Mouse (Mus musculus) adrenal gland, postnatal 25 days (tissue): ENCODE measurements around the gene Fam107b. TPM values are rescaled to one million over a fixed set of nuclear protein-coding genes. Genes with fewer than 3 reads are reported as not detected.
A peak's percentile ranks its signal among the peaks of the same experiment; 100 is the strongest.

Source experiments
- DNase-seq: peaks from one replicate; pipeline ENCODE4 v3.0.0; 2021; ENCODE audit warnings: mixed read lengths
- total RNA-seq: library from RNA; stranded (reverse); gene quantifications from 2 replicates; pipeline ENCODE4 v1.2.3, GENCODE M21; 2021

Gene Fam107b
- total RNA-seq, 1 experiment from 2014 or later: 9.5 TPM

GRCm38 (mm10) chr2:3608868-3609854 is 38.9 kb downstream of the Fam107b start:
- no peak for DNase-seq

- DNase-seq: no peak
These were observed 48.2 kb downstream of the Fam107b start for GRCm38 (mm10) chr2:3618446-3618845.

DNA sequence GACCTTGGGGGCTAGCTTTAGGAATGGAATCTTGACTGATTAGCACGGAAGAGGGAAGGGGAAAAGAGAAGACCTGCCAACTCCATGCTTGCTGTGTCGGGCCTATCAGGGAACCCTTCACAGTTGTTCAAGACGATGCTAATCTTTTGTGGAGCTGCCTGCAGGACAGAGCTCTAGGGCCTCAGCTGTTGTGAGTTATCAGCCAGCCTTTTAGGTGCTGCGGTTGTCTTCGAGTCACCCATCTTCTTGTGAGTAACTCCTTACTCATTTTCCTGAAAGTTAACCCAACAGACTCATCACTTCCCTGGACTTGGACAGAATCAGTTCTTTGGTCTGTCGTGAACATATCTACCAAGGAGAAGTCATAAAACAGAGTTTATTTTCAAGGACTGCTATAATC is 51.3 kb downstream of the Fam107b start:
- DNase-seq: no peak

GRCm38 (mm10) chr2:3622158-3622557 is 51.9 kb downstream of the Fam107b start:
- DNase-seq: no peak

DNA sequence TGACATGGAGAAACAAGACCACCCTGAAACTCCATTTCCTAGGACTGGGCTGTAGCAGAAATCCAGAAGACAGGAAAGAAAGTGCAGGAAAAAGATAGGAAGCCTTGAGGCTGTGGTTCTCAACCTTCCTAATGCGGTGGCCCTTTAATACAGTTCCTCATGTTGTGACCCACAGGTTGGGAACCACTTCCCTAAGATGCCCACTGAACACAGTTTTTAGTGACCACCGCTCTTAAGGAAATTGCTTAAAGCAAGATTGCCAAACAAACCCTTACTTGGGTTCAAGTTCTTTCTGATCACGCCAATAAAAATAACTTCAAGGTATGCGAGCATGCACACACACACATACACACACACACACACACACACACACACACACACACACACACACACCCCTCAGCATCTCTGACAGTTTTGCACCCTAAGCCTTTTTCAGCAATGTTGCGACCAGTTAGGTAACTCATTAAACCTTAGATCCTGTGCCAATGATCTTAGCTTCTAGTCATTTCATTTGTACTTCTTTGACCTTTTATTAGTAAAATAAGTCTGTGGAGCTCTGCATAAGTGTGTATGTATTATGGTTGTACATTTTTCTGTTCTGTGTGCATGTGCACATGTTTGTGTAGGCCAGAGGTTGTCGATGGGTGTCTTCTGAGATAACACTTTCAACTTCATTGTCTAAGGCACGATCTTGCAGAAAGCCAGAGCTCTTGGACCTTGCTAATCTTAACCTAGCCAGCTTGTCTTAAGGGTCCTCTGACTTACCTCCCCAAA is 53.1 kb downstream of the Fam107b start:
- no peak for DNase-seq

DNA sequence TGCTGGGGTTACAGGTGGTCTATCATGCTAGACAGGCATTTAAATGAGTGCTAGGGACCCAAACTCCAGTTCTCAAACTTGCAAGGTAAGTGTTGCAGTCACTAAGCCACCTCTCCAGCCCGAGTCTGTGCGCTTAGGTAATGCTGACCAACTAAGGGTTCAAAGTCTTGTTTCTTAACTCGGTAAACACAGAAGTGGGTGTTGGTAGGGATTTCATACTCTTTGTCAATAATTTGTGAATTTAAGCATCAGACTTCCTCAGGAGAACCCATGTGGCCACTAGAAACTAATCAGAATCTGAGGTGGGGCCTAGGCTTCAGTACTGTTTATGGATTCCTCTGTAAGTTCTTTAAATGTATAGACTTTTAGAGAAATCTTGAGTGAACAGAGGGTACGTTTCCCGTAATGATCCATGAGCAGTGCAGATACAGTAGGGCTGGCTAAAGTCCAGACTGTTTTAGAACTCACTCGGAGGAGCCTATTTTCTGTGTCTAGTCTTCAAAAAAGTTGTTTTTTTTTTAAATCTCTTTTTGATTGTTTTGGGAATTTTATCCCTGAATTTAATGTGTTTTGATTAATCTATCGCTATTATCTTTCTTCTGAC is 53.8 kb downstream of the Fam107b start:
- DNase-seq: no peak

DNA sequence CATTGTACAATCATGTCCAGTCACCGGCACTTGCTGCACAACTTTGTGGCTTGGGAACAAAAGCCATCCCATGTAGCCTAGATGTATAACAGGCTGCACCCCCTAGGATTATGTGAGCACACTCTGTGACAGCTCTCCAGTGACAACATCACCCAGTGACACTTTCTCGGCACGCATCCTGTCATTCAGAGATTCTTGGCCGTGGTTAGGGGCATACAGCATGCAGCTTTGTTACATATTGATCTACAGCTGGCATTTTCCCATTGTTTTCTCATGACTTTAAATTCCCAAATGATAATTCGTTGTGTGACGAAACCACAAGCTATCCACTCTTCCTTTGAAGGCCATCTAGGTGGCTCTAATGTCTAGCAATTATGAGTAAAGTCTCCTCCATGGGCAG is 58.8 kb downstream of the Fam107b start:
- no peak for DNase-seq

DNA sequence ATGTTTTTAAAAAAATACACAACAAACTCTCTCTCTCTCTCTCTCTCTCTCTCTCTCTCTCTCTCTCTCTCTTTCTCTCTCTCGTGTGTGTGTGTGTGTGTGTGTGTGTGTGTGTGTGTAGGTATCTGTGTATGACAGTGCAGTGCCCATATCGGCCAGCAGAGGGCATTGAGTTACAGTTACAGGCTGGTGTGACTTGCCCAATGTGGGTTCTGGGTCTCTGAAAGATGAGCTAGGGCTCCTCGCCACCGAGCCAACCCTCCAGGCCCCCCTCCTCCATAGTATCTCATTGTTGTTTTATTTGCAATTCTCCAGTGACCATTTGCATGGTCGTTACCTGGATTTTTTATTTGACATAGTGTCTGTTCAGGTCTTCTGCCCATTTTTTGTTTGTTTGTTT is 59.5 kb downstream of the Fam107b start:
- DNase-seq: peak; percentile 4

DNA sequence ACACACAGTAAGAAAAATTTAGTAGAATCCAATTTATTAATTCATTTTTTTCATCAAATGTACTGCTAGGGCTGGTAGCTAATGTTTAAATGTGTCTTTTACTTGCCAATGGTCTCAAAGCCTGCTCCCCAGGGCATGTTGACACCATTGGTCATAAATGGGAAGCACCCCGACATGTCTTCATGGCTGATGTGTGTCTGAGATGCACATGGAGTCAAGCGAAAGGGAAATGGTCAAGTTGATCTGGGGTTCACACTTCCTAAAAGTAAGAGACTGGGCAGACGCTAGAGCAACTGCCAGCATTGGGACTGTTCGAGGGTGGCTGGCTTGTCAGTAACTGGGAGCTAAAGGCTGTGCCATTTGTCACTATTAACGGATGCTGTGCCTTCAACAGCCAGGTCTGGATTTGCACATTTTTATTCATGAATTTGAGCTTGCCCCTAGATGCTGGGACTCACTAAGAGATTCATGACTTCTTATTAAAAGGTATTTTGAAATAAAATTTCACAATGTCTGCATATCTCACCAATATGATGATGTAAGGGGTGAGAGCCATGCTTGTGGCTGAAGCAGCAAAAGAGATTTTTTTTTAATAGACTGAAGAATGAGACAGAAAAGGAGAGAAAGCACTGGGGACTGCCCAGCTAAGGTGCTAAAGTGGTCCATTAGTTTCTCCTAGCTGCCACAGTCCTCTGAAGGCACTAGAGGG is 60.6 kb downstream of the Fam107b start:
- DNase-seq: no peak

DNA sequence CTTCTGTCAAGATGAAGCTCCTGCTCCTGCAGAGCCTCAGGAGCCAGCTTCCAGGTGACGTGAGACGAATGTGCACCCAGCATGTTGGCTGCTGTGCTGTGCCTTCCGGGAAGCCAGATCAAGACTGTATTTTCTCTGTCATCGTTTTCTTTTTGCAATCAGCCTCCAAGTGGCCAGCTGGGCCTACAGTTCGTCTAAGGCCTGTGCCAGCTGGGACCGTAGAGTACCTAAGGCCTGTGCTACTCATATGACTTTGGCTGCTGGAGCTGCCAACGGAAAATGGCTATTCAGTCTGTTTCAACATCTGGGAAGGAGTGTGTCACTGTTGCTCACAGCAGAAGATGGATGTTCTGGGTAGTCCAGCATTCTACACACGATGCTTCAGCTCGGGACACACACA is 62.8 kb downstream of the Fam107b start:
- DNase-seq: peak; percentile 13

GRCm38 (mm10) chr2:3636771-3637170 is 66.5 kb downstream of the Fam107b start:
- DNase-seq: no peak

DNA sequence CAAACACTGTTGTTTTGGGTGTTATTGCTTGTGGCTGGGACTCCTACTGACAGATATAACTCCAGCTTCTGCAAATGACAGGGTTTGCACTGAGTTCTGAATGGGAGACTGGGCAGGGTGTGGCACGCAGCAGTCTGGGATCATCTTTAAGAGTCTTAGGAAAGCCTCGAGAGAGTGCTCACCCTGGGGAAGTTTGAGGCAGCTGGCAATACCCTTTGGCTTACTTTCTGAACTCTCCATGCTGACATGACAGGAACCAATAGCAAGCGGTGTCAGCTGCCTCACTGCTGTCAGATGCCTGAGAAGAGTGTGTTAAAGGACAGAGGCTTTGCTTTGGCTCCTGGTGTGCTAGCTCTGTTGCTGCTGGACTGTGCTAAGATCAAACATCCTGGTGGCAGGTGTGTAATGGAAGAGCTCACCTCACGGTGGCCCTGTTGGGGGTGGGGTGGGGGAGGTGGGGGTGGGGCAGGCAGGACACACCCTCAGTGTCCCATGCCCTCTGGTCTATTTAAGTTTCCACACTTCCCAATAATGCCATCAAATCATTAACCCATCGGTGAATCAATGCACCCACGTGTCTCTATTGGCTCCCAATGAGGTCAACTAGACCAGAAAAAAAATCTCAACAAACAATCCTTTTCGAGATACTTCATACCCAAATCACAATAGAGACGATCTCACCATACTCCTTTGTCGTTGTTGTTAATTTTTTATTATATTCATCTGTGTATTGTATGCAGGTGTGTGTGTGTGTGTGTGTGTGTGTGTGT is 70.9 kb downstream of the Fam107b start:
- no peak for DNase-seq

- DNase-seq: no peak
These were observed 72.7 kb downstream of the Fam107b start for GRCm38 (mm10) chr2:3642949-3643348.

GRCm38 (mm10) chr2:3645741-3646140 is 75.5 kb downstream of the Fam107b start:
- no peak for DNase-seq

GRCm38 (mm10) chr2:3649171-3649570 is 78.9 kb downstream of the Fam107b start:
- no peak for DNase-seq

DNA sequence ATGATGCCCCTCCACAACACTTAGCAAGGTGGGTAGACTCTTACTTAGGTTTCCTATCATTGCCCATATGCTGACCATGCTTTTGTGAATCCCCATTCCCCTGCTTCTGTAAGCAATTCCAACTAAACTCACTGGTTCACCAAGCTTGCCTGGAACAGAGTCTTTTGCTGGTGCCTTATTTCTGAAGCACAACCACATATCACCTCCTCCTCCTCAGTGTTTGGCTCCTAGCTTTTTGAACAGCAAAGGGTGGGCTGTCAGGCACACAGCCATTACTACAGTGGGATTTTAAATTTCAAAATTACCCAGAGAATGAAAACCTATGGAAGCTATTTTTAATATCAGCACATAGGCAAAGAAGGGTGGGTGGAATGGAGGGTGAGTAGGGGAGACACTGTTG is 84.3 kb downstream of the Fam107b start:
- no peak for DNase-seq

- no peak for DNase-seq
These were observed 85.8 kb downstream of the Fam107b start for GRCm38 (mm10) chr2:3656091-3656490.

DNA sequence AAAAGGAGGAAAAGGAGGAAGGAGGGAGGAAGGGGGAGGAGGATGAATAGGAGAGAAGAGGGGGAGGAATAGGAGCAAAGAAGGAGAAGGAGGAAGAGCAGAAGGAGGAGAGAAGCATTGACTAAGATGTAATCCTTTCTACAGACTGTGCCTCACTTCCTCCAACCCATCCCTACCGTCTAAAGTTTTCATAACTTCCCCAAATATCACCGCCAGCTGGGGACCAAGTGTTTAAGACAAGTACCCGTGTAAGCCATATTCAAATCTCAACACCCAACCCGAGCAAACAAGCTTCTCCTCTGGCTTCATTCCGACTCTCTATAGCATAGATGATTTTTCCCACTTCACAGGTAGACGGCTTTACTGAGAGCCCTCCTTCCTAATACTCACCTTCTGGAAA is 86.5 kb downstream of the Fam107b start:
- DNase-seq: no peak

GRCm38 (mm10) chr2:3657376-3657775 is 87.1 kb downstream of the Fam107b start:
- no peak for DNase-seq

DNA sequence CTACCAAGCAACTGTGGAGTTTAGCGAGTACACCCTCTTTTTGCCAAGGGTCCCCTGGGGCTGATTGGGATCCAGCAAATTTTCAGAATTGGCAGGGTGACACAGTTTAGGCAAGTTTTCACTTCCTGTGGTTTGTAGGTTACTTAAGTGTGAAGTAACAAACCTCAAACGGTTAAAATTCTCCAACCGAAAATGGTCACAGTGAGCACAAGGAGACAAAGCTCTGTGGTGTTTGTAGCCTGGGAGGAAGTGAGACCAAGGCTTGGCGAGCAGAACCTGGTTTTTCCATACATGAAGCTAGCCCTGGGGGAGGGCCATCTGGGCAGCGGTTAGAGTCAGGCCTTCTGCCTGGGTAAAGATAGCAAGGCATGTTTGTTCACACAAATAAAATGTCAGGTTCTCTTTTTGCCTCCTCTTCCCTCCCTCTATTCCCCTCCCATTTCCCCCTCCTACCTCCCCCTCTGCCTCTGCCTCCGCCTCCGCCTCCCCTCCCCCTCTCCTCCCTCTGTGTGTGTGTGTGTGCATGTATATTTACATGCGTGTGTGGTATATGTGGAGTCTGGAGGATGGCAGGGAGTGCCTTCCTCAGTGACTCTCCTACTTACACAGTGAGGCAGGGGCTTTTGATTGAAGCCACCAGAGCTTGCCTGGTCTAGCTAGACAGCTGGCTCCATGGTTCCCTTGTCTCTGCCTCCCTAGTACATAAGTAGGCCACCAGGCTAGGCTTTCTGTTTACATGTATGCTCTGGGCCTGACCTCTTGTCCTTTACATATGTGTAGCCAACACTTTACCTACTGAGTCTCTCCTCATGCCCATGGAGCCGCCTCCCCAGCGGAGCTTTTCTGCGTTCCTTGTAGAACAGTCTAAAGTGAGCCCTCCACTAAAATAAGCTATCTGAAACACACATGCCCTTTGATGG is 87.8 kb downstream of the Fam107b start:
- peak; percentile 17 for DNase-seq
